Mouse (Mus musculus) forebrain, embryonic 13.5 days (tissue): ENCODE data around the gene Trp53i13. TPM values are rescaled to one million over a fixed set of nuclear protein-coding genes. Genes with fewer than 3 reads are reported as not detected.
A peak's percentile ranks its signal among the peaks of the same experiment; 100 is the strongest.

Experiments used
- ATAC-seq: fragments of 200-750 bp; cut with Nextera tagmentation; 2 replicates; pipeline ENCODE4 v1.8.0; 2017
- H3K27ac ChIP-seq: fragments of 300-500 bp; sonication (generic); 2 replicates; pipeline ENCODE4 v1.5.1; 2015; ENCODE audit warnings: inconsistent platforms, mild to moderate bottlenecking, moderate library complexity
- H3K27me3 ChIP-seq: fragments of 300-500 bp; sonication (generic); 2 replicates; pipeline ENCODE4 v1.6.1; 2015; ENCODE audit warnings: mild to moderate bottlenecking, inconsistent platforms
- H3K36me3 ChIP-seq: fragments of 300-500 bp; sonication (generic); 2 replicates; pipeline ENCODE4 v1.6.1; 2015; ENCODE audit warnings: mild to moderate bottlenecking, inconsistent platforms; ENCODE audit not compliant: poor library complexity, severe bottlenecking
- H3K4me1 ChIP-seq: fragments of 300-500 bp; sonication (generic); 2 replicates; pipeline ENCODE4 v1.6.1; 2015; ENCODE audit warnings: inconsistent platforms
- H3K4me2 ChIP-seq: fragments of 300-500 bp; sonication (generic); 2 replicates; pipeline ENCODE4 v1.6.1; 2015; ENCODE audit warnings: inconsistent platforms, mild to moderate bottlenecking, moderate library complexity
- H3K4me3 ChIP-seq: fragments of 300-500 bp; sonication (generic); 2 replicates; pipeline ENCODE4 v1.5.1; 2015; ENCODE audit warnings: mild to moderate bottlenecking, inconsistent platforms
- H3K9ac ChIP-seq: fragments of 300-500 bp; sonication (generic); 2 replicates; pipeline ENCODE4 v1.6.1; 2015; ENCODE audit warnings: mild to moderate bottlenecking, inconsistent platforms
- H3K9me3 ChIP-seq: fragments of 300-500 bp; sonication (generic); replicated peaks from 2 replicates; pipeline ENCODE4 v1.6.1; 2016; ENCODE audit warnings: inconsistent platforms
- WGBS: fragments of 180-500 bp; shearing (Covaris S2); methylation state at CpG from one replicate; pipeline ENCODE4 v1.1.7; 2015; 5-methylcytosine and 5-hydroxymethylcytosine counted together
- polyA plus RNA-seq: library from polyadenylated mRNA; unstranded; fragments of >200 nt; fragmentation: Nextera tagmentation; extraction: Ambion mirVana; gene quantifications from 2 replicates; pipeline ENCODE4 v1.2.1, GENCODE M21; 2015

Trp53i13 gene
- polyA plus RNA-seq, 1 experiment from 2014 or later: 19.7 TPM

DNA sequence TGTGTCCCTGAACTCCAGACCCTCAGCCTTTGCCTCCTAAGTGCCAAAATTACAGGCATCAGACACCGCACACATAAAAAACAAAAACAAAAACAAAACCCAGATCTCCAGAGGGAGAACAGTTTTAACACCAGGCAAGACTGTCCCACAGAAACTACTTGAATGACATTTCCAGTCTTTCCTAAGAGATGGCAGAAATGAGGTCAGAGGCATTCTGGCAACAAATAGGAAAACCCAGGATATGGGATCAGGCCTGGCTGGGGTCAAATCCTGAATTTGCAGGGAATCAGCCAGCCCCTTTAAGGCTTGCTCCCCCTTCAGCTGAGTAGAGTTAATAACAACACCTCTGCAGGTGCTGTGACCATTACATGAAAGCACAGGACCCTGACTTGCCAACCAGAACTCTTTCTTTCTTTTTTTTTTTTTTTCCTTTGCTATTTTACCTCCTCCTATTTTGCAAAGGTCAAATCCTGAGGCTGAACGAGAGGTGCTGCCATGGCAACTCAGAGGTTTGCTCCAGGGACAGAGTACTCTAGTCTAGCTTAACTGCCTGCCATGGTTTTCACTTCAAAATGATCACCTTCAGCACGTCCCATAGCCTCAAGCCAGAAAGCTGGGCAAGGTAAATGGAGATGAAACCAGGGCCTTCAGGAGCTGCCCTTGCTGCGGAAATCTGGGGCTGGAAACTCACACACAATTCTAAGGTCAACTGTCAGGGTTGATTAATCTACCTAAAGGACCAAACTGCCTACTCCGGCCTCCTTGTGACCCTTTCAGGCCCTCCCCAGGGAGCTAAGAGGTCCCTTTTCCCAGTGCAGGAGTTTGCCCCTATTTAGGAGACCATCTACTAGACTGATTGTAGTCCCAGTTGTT lies 1.0 kb upstream of the Trp53i13 start:
- WGBS: 71% methylated on average over 5 of the region's 5 CpGs
- Histone ChIP-seq H3K9me3 (no peaks in the 10 kb centered on the region), H3K4me2 (no peak overlapping the region), H3K27ac (no peak overlapping the region), H3K4me3 (no peak overlapping the region), H3K36me3 (no peaks in the 10 kb centered on the region), H3K4me1 (peaks cover 55% of the 10 kb centered on the region), H3K27me3 (peaks cover 29% of the 10 kb centered on the region), H3K9ac (no peak overlapping the region)
- ATAC-seq: no peak

DNA sequence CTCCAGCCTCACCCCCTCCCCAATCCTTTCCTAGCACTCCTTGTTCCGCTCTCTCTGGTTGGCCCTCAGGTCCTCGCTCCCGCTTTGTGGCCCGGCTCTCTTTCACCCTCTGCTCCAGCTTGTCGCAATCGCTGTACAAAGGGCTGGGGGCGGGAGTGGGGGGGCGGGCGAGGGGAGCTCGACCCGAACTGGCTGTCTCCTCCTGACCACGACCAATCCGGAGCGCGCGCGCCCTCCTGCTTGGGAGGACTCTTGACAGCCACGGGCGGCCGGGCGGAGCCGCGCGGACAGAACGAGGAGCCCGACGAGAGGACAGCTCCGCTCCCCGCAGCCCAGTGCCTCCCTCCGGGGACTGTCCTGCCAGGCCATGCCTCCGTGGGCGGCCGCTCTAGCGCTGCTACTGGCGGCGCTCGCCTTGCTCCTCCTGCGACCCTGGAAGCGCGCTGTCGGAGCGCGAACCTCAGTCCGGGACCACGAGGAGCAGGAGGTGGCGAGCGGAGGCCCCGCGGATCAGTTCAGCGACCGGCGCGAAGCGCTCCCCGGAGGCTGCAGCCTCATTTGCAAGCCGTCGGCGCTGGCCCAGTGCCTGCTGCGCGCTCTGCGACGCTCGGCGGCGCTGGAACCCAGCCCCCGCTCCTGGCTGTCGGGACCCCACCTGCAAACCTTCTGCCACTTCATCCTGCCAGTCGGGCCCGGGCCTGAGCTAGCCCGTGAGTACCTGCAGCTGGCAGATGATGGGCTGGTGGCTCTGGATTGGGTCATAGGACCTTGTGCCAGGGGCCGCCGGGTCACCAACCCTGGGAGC lies 746 bp downstream of the Trp53i13 start, which contains the start of gene Abhd15:
TSS of gene Abhd15 (plus strand) at position 290 of the 805 bp plus-strand sequence.
- Histone ChIP-seq H3K4me2 (peak within 1 kb of the TSS; percentile 95), H3K9ac (peak within 1 kb of the TSS; percentile 66), H3K36me3 (no peaks in the 10 kb centered on the region), H3K4me3 (peak within 1 kb of the TSS; percentile 56), H3K27me3 (peaks cover 29% of the 10 kb centered on the region), H3K9me3 (no peaks in the 10 kb centered on the region), H3K27ac (no peak within 1 kb of the TSS; the same call in 1 of the 2 replicates), H3K4me1 (peaks cover 48% of the 10 kb centered on the region)
- peak; percentile 56 for ATAC-seq
- 0% methylated on average over 68 of the region's 72 CpGs for WGBS

GRCm38 (mm10) chr11:77514281-77514831 lies 1.4 kb downstream of the Trp53i13 start:
- WGBS: 4% methylated on average over 19 of the region's 19 CpGs
- peaks cover 41% of the 10 kb centered on the region for H3K4me1 ChIP-seq
- ATAC-seq: no peak
- H3K4me3 ChIP-seq: peak overlapping the region; percentile 50
- H3K4me2 ChIP-seq: peak overlapping the region; percentile 95
- H3K9me3 ChIP-seq: no peaks in the 10 kb centered on the region
- H3K27me3 ChIP-seq: peaks cover 29% of the 10 kb centered on the region
- peak overlapping the region; percentile 66 for H3K9ac ChIP-seq
- no peaks in the 10 kb centered on the region for H3K36me3 ChIP-seq
- no peak overlapping the region; the same call in 1 of the 2 replicates for H3K27ac ChIP-seq

GRCm38 (mm10) chr11:77513811-77514170 lies 2.0 kb downstream of the Trp53i13 start:
- no peak for ATAC-seq
- no peak overlapping the region for H3K27ac ChIP-seq
- H3K9ac ChIP-seq: peak overlapping the region; percentile 43; the same call in 1 of the 2 replicates
- peaks cover 1% of the 10 kb centered on the region; the same call in 1 of the 2 replicates for H3K36me3 ChIP-seq
- peaks cover 41% of the 10 kb centered on the region for H3K4me1 ChIP-seq
- H3K4me3 ChIP-seq: peak overlapping the region; percentile 56
- peaks cover 29% of the 10 kb centered on the region for H3K27me3 ChIP-seq
- WGBS: 10% methylated on average over 10 of the region's 10 CpGs
- H3K4me2 ChIP-seq: peak overlapping the region; percentile 95
- H3K9me3 ChIP-seq: no peaks in the 10 kb centered on the region

- Histone ChIP-seq H3K4me1 (peaks cover 46% of the 10 kb centered on the region), H3K36me3 (peaks cover 6% of the 10 kb centered on the region; the same call in 1 of the 2 replicates), H3K4me3 (peak overlapping the region; percentile 56), H3K9me3 (no peaks in the 10 kb centered on the region), H3K4me2 (peak overlapping the region; percentile 95), H3K9ac (peak overlapping the region; percentile 68), H3K27me3 (peaks cover 29% of the 10 kb centered on the region), H3K27ac (no peak overlapping the region)
- ATAC-seq: peak; percentile 68
- under 1% methylated on average over 47 of the region's 84 CpGs for WGBS
Observed at GRCm38 (mm10) chr11:77512891-77513810, 2.6 kb downstream of the Trp53i13 start.

- 86% methylated on average over 5 of the region's 5 CpGs for WGBS
Observed at GRCm38 (mm10) chr11:77511336-77511735, 4.4 kb downstream of the Trp53i13 start.

DNA sequence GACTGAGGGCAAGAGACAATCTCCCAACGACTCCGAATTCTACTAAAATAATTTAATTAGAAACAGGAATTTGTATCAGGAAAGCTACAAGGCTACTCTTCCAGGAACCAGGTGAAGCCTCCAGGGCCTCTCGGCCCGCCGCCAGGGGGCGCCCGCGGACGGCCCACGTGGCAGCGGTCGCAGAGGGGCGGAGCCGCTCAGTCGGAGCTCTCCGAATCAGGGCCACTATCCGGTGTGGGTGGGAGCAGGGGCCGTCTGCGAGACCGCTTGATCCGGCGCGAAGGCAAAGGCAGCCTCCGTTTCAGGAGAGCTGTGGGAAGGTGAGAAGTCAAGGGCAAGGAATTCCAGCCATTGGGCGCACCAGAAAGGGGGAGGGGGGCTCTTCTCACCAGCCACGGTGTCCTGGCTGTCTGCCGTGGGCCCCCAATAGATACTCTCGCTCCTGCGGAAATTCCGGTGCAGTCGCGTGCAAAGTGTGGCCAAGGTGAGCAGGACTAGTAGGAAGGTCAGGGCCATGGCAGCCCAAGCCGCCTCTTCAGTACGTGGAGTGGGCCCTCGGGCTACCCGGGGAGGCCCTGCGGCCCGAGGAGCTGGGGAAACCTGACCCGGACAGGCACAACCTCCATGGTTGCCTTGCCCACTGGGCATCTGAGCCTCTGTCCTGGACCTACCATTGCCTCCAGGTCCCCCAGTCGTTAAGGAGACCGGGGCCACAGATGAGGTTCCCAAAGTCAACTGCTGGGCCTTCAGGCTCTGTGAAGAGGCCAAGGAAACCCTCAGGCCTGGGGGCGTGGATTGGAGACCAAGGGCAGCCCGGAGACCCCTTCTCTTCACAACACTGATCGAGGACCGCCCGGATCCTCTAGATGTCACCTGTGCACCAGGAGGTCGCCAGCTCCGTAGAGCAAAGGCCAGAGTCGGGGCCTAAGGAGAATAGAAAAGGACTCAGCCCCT lies 7.4 kb downstream of the Trp53i13 start:
- peak overlapping the region; percentile 34 for H3K4me3 ChIP-seq
- ATAC-seq: peak; percentile 70
- no peak overlapping the region for H3K27ac ChIP-seq
- peaks cover 51% of the 10 kb centered on the region for H3K36me3 ChIP-seq
- H3K4me2 ChIP-seq: peak overlapping the region; percentile 67
- peaks cover 17% of the 10 kb centered on the region for H3K4me1 ChIP-seq
- H3K9ac ChIP-seq: peak overlapping the region; percentile 61
- no peaks in the 10 kb centered on the region for H3K9me3 ChIP-seq
- no peaks in the 10 kb centered on the region for H3K27me3 ChIP-seq
- 20% methylated on average over 49 of the region's 49 CpGs for WGBS

More at GRCm38 (mm10) chr11:77511336-77511735, 4.4 kb downstream of the Trp53i13 start:
- H3K27me3 ChIP-seq: peaks cover 19% of the 10 kb centered on the region
- H3K4me2 ChIP-seq: no peak overlapping the region
- ATAC-seq: no peak
- H3K9ac ChIP-seq: no peak overlapping the region
- H3K27ac ChIP-seq: no peak overlapping the region
- H3K9me3 ChIP-seq: no peaks in the 10 kb centered on the region
- peaks cover 47% of the 10 kb centered on the region for H3K4me1 ChIP-seq
- H3K4me3 ChIP-seq: no peak overlapping the region
- peaks cover 21% of the 10 kb centered on the region for H3K36me3 ChIP-seq

- peak overlapping the region; percentile 14; the same call in 1 of the 2 replicates for H3K27ac ChIP-seq
- H3K36me3 ChIP-seq: peaks cover 60% of the 10 kb centered on the region
- WGBS: 76% methylated on average over 4 of the region's 4 CpGs
- no peaks in the 10 kb centered on the region for H3K9me3 ChIP-seq
- no peak overlapping the region for H3K4me2 ChIP-seq
- no peak overlapping the region for H3K4me3 ChIP-seq
- ATAC-seq: peak; percentile 12
- no peak overlapping the region for H3K9ac ChIP-seq
- peaks cover 13% of the 10 kb centered on the region for H3K4me1 ChIP-seq
- H3K27me3 ChIP-seq: no peaks in the 10 kb centered on the region
Observed at GRCm38 (mm10) chr11:77507426-77507825, 8.4 kb downstream of the Trp53i13 start.

GRCm38 (mm10) chr11:77506941-77507340 lies 8.8 kb downstream of the Trp53i13 start:
- H3K9ac ChIP-seq: no peak overlapping the region
- no peak overlapping the region for H3K27ac ChIP-seq
- no peak for ATAC-seq
- H3K4me2 ChIP-seq: no peak overlapping the region
- 84% methylated on average over 6 of the region's 6 CpGs for WGBS
- peaks cover 65% of the 10 kb centered on the region for H3K36me3 ChIP-seq
- H3K27me3 ChIP-seq: no peaks in the 10 kb centered on the region
- no peak overlapping the region for H3K4me3 ChIP-seq
- peaks cover 9% of the 10 kb centered on the region for H3K4me1 ChIP-seq
- H3K9me3 ChIP-seq: no peaks in the 10 kb centered on the region

DNA sequence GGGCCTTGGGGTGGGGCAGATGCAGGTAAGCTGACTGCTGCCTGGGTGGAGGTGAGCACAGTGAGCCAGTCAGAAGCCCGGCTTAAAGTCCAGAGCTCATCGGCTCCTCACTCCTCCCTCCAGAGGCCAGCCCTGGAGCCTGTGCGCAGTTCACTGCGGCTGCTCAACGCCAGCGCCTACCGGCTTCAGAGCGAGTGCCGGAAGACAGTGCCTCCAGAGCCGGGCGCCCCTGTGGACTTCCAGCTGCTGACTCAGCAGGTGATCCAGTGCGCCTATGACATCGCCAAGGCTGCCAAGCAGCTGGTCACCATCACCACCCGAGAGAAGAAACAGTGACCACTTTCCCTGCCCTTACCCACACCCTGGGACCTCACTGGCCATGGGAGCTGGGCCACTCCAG lies 9.5 kb downstream of the Trp53i13 start:
- Histone ChIP-seq H3K27ac (no peak overlapping the region), H3K9ac (no peak overlapping the region), H3K27me3 (no peaks in the 10 kb centered on the region), H3K4me2 (no peak overlapping the region), H3K9me3 (no peaks in the 10 kb centered on the region), H3K36me3 (peaks cover 67% of the 10 kb centered on the region), H3K4me3 (no peak overlapping the region), H3K4me1 (peaks cover 7% of the 10 kb centered on the region)
- 87% methylated on average over 13 of the region's 14 CpGs for WGBS
- no peak for ATAC-seq
